Mouse (Mus musculus) midbrain, embryonic 12.5 days (tissue): Measurements from ENCODE around the gene Prss2. TPM values are rescaled to one million over a fixed set of nuclear protein-coding genes. Genes with fewer than 3 reads are reported as not detected.
"Not testable (repeated sequence)": the region's sequence is repeated elsewhere in the genome, so short reads cannot be mapped to it uniquely, and the experiment has no call there.

ENCODE experiments used
- ATAC-seq: fragments of 200-750 bp; cut with Nextera tagmentation; 2 replicates; pipeline ENCODE4 v1.8.0; 2017; ENCODE audit warnings: low read depth, moderate TSS enrichment, moderate library complexity; ENCODE audit not compliant: low FRiP score
- H3K27ac ChIP-seq: fragments of 300-500 bp; sonication (generic); replicated peaks from 2 replicates; pipeline ENCODE4 v1.5.1; 2016; ENCODE audit warnings: mild to moderate bottlenecking
- H3K27me3 ChIP-seq: fragments of 300-500 bp; sonication (generic); 2 replicates; pipeline ENCODE4 v1.6.1; 2016; ENCODE audit warnings: mild to moderate bottlenecking
- H3K36me3 ChIP-seq: fragments of 300-500 bp; sonication (generic); 2 replicates; pipeline ENCODE4 v1.6.1; 2016
- H3K4me1 ChIP-seq: fragments of 300-500 bp; sonication (generic); 2 replicates; pipeline ENCODE4 v1.6.1; 2016
- H3K4me2 ChIP-seq: fragments of 300-500 bp; sonication (generic); replicated peaks from 2 replicates; pipeline ENCODE4 v1.6.1; 2016; ENCODE audit warnings: mild to moderate bottlenecking, moderate library complexity
- H3K4me3 ChIP-seq: fragments of 300-500 bp; sonication (generic); 2 replicates; pipeline ENCODE4 v1.5.1; 2016; ENCODE audit warnings: mild to moderate bottlenecking
- H3K9ac ChIP-seq: fragments of 300-500 bp; sonication (generic); replicated peaks from 2 replicates; pipeline ENCODE4 v1.6.1; 2016; ENCODE audit warnings: mild to moderate bottlenecking, moderate library complexity
- H3K9me3 ChIP-seq: fragments of 300-500 bp; sonication (generic); 2 replicates; pipeline ENCODE4 v1.6.1; 2016; ENCODE audit warnings: mild to moderate bottlenecking
- WGBS: fragments of 180-500 bp; shearing (Covaris S2); methylation state at CpG from one replicate; pipeline ENCODE4 v1.1.7; 2016; 5-methylcytosine and 5-hydroxymethylcytosine counted together
- polyA plus RNA-seq: library from polyadenylated mRNA; unstranded; fragments of >200 nt; fragmentation: Nextera tagmentation; extraction: Ambion mirVana; gene quantifications from 2 replicates; pipeline ENCODE4 v1.2.1, GENCODE M21; 2016

Gene Prss2
- polyA plus RNA-seq, result not detected in 2 replicates

DNA sequence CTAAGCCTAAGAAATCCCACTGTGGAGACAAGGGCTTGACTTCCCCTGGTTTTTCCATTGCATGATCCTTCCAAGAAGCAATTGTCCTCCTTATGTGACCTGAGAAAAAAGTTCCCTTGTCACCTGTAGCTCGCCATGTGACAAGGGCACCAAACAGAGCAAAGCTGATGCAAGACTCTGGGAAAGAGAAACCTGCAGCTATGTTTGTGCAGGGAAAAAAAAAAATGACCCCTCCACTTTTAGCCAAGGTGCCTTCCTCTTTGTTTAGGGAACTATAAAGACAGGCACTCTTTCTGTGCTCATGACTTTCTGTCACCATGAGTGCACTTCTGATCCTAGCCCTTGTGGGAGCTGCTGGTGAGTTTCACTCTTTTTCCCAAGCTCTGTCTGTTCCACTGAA lies at the start of gene Prss2:
TSS of gene Prss2 (plus strand) at position 301 of the 400 bp plus-strand sequence.
- Histone ChIP-seq H3K4me1 (no peaks in the 10 kb centered on the region), H3K9ac (no peak within 1 kb of the TSS), H3K4me2 (no peak within 1 kb of the TSS), H3K9me3 (no peaks in the 10 kb centered on the region), H3K27me3 (no peaks in the 10 kb centered on the region), H3K4me3 (no peak within 1 kb of the TSS), H3K27ac (no peak within 1 kb of the TSS), H3K36me3 (no peaks in the 10 kb centered on the region)
- WGBS, result 86% methylated on average over 1 of the region's 1 CpGs
- no peak for ATAC-seq

DNA sequence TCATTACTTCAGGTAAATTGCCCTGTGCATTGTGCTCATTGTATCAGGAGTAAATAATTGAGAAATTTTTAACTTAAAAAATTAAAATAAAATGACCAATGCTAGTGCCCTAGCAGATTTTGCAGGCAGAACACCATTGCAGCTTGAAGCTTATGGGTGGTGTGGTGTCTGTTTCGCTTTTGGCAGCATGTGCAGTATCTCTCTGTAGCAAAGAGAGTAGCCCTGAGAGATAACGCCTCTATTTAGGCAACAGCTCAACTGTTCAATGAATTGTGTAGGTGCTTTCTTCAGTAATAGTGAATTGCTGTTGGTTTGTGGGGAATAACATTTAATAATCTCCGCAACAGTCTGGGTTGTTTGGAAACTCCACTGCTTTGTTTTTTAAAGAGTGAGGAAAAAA lies 22.2 kb upstream of the Prss2 start:
- Histone ChIP-seq H3K36me3 (no peaks in the 10 kb centered on the region), H3K9me3 (no peaks in the 10 kb centered on the region), H3K27ac (no peak overlapping the region), H3K4me1 (no peaks in the 10 kb centered on the region), H3K4me3 (no peak overlapping the region), H3K4me2 (no peak overlapping the region), H3K27me3 (no peaks in the 10 kb centered on the region), H3K9ac (no peak overlapping the region)
- ATAC-seq, result no peak
- 88% methylated on average over 3 of the region's 3 CpGs for WGBS

- ATAC-seq, result no peak
- Histone ChIP-seq H3K27ac (no peak overlapping the region), H3K9me3 (no peaks in the 10 kb centered on the region), H3K4me2 (no peak overlapping the region), H3K4me3 (no peak overlapping the region), H3K4me1 (no peaks in the 10 kb centered on the region), H3K27me3 (no peaks in the 10 kb centered on the region), H3K36me3 (no peaks in the 10 kb centered on the region), H3K9ac (no peak overlapping the region)
- WGBS, result 88% methylated on average over 2 of the region's 2 CpGs
Observed at GRCm38 (mm10) chr6:41504915-41505314, 16.7 kb upstream of the Prss2 start.

DNA sequence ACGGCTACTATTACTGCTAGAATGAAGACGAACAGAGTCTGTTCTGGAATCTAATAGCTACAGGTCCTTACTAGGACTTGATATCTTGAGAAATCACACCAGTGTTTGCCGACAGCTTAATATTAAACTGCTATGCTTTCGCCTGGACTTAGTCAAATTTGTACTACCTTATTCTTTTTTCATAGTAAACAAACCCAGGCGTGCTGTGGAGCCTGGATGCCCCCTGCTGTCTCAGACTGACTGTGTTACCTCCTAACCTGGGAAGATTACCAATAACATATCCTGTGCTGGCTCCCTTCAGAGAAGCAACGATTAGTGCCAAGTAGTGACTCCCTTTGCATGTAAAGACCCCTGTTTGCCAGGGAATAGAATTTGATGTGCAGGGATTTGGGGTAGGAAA lies 16.3 kb upstream of the Prss2 start:
- no peak overlapping the region for H3K27ac ChIP-seq
- 79% methylated on average over 6 of the region's 6 CpGs for WGBS
- H3K27me3 ChIP-seq, result no peaks in the 10 kb centered on the region
- H3K9ac ChIP-seq, result no peak overlapping the region
- H3K36me3 ChIP-seq, result no peaks in the 10 kb centered on the region
- ATAC-seq, result no peak
- H3K4me2 ChIP-seq, result no peak overlapping the region
- no peaks in the 10 kb centered on the region for H3K4me1 ChIP-seq
- no peak overlapping the region for H3K4me3 ChIP-seq
- no peaks in the 10 kb centered on the region for H3K9me3 ChIP-seq

- no peak for ATAC-seq
- H3K4me1 ChIP-seq, result no peaks in the 10 kb centered on the region
- no peak overlapping the region for H3K27ac ChIP-seq
- no peak overlapping the region for H3K4me3 ChIP-seq
- H3K27me3 ChIP-seq, result no peaks in the 10 kb centered on the region
- H3K36me3 ChIP-seq, result no peaks in the 10 kb centered on the region
- 77% methylated on average over 6 of the region's 6 CpGs for WGBS
- H3K9me3 ChIP-seq, result no peaks in the 10 kb centered on the region
- no peak overlapping the region for H3K9ac ChIP-seq
- no peak overlapping the region for H3K4me2 ChIP-seq
Observed at GRCm38 (mm10) chr6:41518017-41518524, 3.5 kb upstream of the Prss2 start.

DNA sequence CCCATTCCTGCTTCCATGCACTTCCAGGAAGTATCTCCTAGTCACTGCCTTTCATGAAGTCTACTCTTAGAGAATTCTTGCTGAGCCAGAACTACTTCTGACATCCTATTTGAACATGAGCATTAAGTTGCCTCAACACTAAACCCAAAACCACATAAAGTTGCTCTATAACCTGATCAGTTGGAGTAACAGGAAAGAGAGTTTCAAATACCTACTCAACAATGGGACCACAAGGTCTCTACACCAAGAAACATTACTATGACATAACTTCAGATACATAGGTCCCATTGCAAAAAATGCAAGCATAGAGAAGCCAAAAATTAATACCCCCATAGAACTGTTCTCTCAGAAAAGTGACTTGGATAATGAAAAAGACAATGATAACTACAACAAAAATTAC lies 4.9 kb downstream of the Prss2 start:
- no peak for ATAC-seq
- no peak overlapping the region for H3K4me2 ChIP-seq
- no peak overlapping the region for H3K27ac ChIP-seq
- no peaks in the 10 kb centered on the region for H3K27me3 ChIP-seq
- H3K9ac ChIP-seq, result no peak overlapping the region
- H3K36me3 ChIP-seq, result no peaks in the 10 kb centered on the region
- H3K4me1 ChIP-seq, result no peaks in the 10 kb centered on the region
- H3K4me3 ChIP-seq, result no peak overlapping the region
- no peaks in the 10 kb centered on the region for H3K9me3 ChIP-seq

DNA sequence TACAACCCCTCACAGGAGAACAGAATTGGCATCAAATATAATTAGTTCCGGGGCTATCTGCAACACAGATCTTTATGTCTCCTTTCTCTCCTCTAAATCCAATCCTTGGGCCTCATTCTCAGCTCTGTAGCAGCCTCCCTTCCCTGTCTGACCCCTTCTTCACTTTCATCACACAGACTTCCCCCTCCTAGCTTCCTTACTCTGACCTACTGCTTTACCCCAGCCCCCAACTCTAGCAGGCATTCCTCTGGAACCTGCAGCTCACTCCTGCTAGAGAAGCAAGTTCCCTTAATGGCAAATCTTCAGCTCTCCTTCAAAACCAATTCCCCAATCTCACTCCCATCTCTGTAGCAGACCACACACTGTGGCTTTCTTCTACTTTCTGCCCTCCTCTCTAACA lies 5.8 kb downstream of the Prss2 start:
- H3K27me3 ChIP-seq, result no peaks in the 10 kb centered on the region
- H3K4me2 ChIP-seq, result no peak overlapping the region
- H3K4me3 ChIP-seq, result no peak overlapping the region
- no peaks in the 10 kb centered on the region for H3K36me3 ChIP-seq
- ATAC-seq, result no peak
- H3K4me1 ChIP-seq, result no peaks in the 10 kb centered on the region
- no peaks in the 10 kb centered on the region for H3K9me3 ChIP-seq
- WGBS, result 91% methylated on average over 1 of the region's 1 CpGs
- no peak overlapping the region for H3K27ac ChIP-seq
- no peak overlapping the region for H3K9ac ChIP-seq

DNA sequence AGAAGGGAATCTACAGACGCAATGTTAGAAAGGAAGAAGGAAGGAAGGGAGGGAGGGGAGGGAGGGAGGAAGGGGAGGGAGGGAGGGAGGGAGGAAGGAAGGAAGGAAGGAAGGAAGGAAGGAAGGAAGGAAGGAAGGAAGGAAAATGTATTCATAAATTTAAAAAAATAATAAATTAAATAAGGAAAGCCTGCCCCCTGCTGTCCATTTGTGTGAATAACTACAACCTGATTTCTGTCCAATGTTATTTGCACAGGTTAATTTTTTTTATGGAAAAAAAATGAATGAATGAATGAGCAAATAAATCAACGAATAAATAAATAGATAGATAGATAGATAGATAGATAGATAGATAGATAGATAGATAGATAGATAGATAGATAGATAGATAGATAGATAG lies 8.4 kb downstream of the Prss2 start:
- H3K4me3 ChIP-seq, H3K9ac ChIP-seq, H3K27ac ChIP-seq, H3K4me1 ChIP-seq, ATAC-seq, H3K36me3 ChIP-seq, H3K9me3 ChIP-seq, H3K27me3 ChIP-seq, H3K4me2 ChIP-seq: not testable (repeated sequence)
- WGBS, result 6% methylated on average over 1 of the region's 2 CpGs

DNA sequence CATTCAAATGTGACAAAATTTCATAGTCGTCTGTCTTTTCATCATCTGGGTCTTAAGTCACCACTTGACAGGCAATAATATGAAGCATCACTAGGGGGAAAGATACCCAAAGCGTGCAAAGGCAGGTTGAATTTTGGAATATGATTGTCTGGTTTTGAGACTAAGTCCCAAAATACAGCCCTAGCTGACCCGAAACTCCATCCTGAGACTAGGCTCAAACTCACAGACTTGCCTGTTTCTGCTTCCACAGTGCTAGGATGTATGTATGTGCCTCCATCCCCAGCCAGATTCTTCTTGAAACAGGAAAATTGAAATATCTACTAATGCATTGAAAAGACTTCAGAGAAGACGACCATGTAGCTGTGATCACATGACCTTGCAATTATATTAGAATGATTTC lies 10.6 kb downstream of the Prss2 start:
- H3K4me2 ChIP-seq, result no peak overlapping the region
- no peaks in the 10 kb centered on the region for H3K36me3 ChIP-seq
- H3K4me1 ChIP-seq, result no peaks in the 10 kb centered on the region
- no peak for ATAC-seq
- no peaks in the 10 kb centered on the region for H3K9me3 ChIP-seq
- H3K27ac ChIP-seq, result no peak overlapping the region
- H3K4me3 ChIP-seq, result no peak overlapping the region
- no peak overlapping the region for H3K9ac ChIP-seq
- no peaks in the 10 kb centered on the region for H3K27me3 ChIP-seq
- WGBS, result 82% methylated on average over 4 of the region's 4 CpGs

DNA sequence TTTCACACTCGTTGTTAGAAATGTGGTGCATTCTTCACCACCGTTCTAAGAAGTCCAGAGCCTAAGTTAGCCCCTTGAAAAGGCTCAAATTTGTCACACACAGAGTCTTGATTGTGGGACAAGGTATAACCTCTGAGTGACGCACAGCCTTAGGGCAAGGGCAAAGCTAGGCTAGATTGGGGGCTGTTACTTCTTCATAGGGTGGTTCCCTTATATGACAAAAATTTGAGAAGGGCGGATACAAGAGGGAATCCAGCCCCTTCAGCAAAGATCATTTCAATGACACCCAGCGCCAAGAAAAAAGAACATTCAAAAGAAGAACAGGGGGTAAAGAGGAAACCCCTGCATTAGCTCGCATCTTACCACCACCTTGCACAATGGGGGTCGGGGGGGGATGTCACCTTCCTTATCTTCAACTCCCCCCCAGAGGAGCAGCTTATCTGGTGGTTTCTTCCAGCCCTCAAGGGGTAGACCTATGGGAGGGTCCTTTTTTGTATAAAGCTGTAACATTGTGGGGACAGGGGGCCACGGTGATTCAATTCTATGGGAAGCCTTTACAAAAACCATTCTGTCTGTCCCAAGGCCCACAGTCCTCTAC lies 11.2 kb downstream of the Prss2 start:
- H3K4me2 ChIP-seq, result no peak overlapping the region
- no peak overlapping the region for H3K9ac ChIP-seq
- H3K27me3 ChIP-seq, result no peaks in the 10 kb centered on the region
- H3K27ac ChIP-seq, result no peak overlapping the region
- H3K4me1 ChIP-seq, result no peaks in the 10 kb centered on the region
- 85% methylated on average over 8 of the region's 8 CpGs for WGBS
- H3K9me3 ChIP-seq, result no peaks in the 10 kb centered on the region
- ATAC-seq, result no peak
- H3K36me3 ChIP-seq, result no peaks in the 10 kb centered on the region
- H3K4me3 ChIP-seq, result no peak overlapping the region

DNA sequence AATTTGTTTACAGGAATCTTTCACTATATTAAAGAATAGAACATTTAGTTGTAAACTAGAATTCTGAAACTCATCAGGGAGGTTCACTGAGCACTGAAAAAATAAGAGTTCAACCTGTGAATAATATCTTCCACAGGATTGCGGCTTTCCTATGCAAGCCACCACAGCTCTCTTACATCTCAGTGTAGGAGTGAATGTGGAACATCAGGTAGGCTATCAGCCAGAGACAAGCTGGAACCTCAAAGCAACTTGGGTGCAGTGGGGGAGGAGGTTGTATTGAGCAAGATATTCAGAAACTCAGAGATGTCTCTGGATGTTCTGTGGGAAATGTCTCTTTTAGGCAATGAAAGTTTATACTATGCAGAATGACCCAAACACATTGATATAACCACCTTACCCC lies 15.8 kb downstream of the Prss2 start:
- Histone ChIP-seq H3K9ac (no peak overlapping the region), H3K27me3 (no peaks in the 10 kb centered on the region), H3K4me3 (no peak overlapping the region), H3K27ac (no peak overlapping the region), H3K36me3 (no peaks in the 10 kb centered on the region), H3K4me2 (no peak overlapping the region), H3K9me3 (no peaks in the 10 kb centered on the region), H3K4me1 (no peaks in the 10 kb centered on the region)
- ATAC-seq, result no peak
- WGBS, result 95% methylated on average over 1 of the region's 1 CpGs

DNA sequence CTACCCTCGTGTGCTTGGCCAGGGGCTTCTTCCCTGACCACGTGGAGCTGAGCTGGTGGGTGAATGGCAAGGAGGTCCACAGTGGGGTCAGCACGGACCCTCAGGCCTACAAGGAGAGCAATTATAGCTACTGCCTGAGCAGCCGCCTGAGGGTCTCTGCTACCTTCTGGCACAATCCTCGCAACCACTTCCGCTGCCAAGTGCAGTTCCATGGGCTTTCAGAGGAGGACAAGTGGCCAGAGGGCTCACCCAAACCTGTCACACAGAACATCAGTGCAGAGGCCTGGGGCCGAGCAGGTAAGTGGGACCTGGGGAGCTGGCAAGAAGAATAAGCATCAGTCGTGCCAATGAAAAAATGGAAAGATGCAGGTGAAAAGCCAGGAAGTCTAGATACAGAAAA lies 16.7 kb downstream of the Prss2 start:
- H3K4me2 ChIP-seq, H3K27me3 ChIP-seq, H3K9me3 ChIP-seq, H3K36me3 ChIP-seq, H3K4me1 ChIP-seq, H3K9ac ChIP-seq, H3K4me3 ChIP-seq, H3K27ac ChIP-seq, ATAC-seq: not testable (repeated sequence)
- 93% methylated on average over 5 of the region's 8 CpGs for WGBS

- Histone ChIP-seq H3K27me3 (peaks cover 14% of the 10 kb centered on the region), H3K4me1 (peaks cover 13% of the 10 kb centered on the region), H3K36me3 (no peaks in the 10 kb centered on the region), H3K9ac (no peak overlapping the region), H3K9me3 (no peaks in the 10 kb centered on the region), H3K27ac (no peak overlapping the region), H3K4me2 (no peak overlapping the region), H3K4me3 (no peak overlapping the region)
- ATAC-seq, result no peak
Observed at GRCm38 (mm10) chr6:41540746-41541145, 19.2 kb downstream of the Prss2 start.
